Mouse (Mus musculus) midbrain, embryonic 13.5 days (tissue): ENCODE measurements around the gene Scamp4. TPM values are rescaled to one million over a fixed set of nuclear protein-coding genes. Genes with fewer than 3 reads are reported as not detected.

ENCODE experiments used
- ATAC-seq: fragments of 200-750 bp; cut with Nextera tagmentation; 2 replicates; pipeline ENCODE4 v1.8.0; 2017; ENCODE audit warnings: mild to moderate bottlenecking, moderate TSS enrichment, moderate library complexity
- H3K27ac ChIP-seq: fragments of 300-500 bp; sonication (generic); 2 replicates; pipeline ENCODE4 v1.5.1; 2015; ENCODE audit warnings: inconsistent platforms, mild to moderate bottlenecking, moderate library complexity
- H3K27me3 ChIP-seq: fragments of 300-500 bp; sonication (generic); 2 replicates; pipeline ENCODE4 v1.6.1; 2015; ENCODE audit warnings: mild to moderate bottlenecking, inconsistent platforms
- H3K36me3 ChIP-seq: fragments of 300-500 bp; sonication (generic); 2 replicates; pipeline ENCODE4 v1.6.1; 2015; ENCODE audit warnings: mild to moderate bottlenecking, inconsistent platforms
- H3K4me1 ChIP-seq: fragments of 300-500 bp; sonication (generic); replicated peaks from 2 replicates; pipeline ENCODE4 v1.6.1; 2015; ENCODE audit warnings: inconsistent platforms
- H3K4me2 ChIP-seq: fragments of 300-500 bp; sonication (generic); replicated peaks from 2 replicates; pipeline ENCODE4 v1.6.1; 2015; ENCODE audit warnings: moderate library complexity, mild to moderate bottlenecking, inconsistent platforms
- H3K4me3 ChIP-seq: fragments of 300-500 bp; sonication (generic); replicated peaks from 2 replicates; pipeline ENCODE4 v1.5.1; 2015; ENCODE audit warnings: mild to moderate bottlenecking, inconsistent platforms
- H3K9ac ChIP-seq: fragments of 300-500 bp; sonication (generic); replicated peaks from 2 replicates; pipeline ENCODE4 v1.6.1; 2015; ENCODE audit warnings: mild to moderate bottlenecking, inconsistent platforms
- H3K9me3 ChIP-seq: fragments of 300-500 bp; sonication (generic); 2 replicates; pipeline ENCODE4 v1.6.1; 2016; ENCODE audit warnings: mild to moderate bottlenecking, inconsistent platforms
- WGBS: fragments of 180-500 bp; shearing (Covaris S2); methylation state at CpG from one replicate; pipeline ENCODE4 v1.1.7; 2015; 5-methylcytosine and 5-hydroxymethylcytosine counted together
- polyA plus RNA-seq: library from polyadenylated mRNA; unstranded; fragments of >200 nt; fragmentation: Nextera tagmentation; extraction: Ambion mirVana; gene quantifications from 2 replicates; pipeline ENCODE4 v1.2.1, GENCODE M21; 2015

Scamp4 gene
- polyA plus RNA-seq, 1 experiment from 2014 or later, result 60.3 TPM

DNA sequence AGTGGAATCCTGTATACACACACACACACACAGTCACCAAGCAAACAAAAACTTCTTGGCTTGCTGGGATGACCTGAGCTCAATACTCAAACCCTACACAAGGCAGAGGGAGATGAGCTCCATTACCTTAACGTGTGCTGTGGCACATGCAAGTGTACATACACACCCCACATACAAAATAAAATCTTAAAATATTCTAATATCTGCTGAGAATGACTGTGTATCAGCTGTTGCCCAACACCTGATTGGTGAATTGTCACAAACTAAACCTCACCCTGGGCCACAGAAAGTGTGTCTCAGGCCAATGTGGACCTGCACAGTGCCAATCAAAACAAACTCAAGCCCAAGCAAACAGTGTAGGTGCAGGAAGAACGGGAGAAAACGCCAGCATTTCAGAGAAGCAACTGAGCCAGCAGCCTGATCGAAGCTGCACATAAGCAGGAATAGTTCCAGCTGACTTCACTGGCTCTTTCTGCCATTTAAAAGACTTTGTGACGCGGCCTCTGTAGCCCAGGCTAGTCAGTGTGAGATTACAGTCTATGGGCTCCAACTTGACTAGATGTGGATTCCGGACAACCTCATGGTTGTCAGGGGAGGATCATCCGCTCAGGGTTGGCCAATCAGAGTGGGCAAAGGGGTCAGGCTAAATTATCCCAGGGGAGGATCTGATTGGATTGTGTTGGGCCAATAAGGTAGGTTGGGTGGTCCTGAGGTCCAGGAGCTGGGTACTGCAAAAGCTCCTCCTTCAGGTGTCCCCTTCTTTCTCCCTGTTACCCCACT is 17.0 kb downstream of the Scamp4 start:
- ATAC-seq, result no peak
- Histone ChIP-seq H3K4me1 (peaks cover 22% of the 10 kb centered on the region), H3K27ac (no peak overlapping the region), H3K36me3 (peaks cover 18% of the 10 kb centered on the region), H3K4me2 (no peak overlapping the region), H3K9me3 (no peaks in the 10 kb centered on the region), H3K9ac (no peak overlapping the region), H3K27me3 (no peaks in the 10 kb centered on the region), H3K4me3 (no peak overlapping the region)
- 32% methylated on average over 8 of the region's 8 CpGs for WGBS

DNA sequence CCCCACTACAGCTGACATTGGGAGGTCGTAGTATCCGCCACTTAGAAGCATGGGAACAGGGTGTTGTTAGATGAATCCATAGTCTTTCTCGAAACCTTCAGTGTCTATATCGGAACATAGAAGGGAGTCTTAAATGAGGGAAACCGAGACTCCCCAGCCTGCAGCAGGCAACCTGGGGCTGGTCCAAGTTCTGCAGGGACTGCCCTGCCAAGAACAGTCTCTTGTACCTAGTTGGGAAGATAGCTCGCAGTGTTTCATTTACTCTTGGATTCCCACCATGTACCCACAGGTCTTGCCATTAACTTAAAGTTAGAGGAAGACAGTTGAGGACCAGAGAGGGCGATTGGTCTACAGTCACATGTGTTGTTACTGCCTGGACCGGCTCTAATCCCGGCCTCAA is 17.7 kb downstream of the Scamp4 start:
- WGBS, result 89% methylated on average over 9 of the region's 9 CpGs
- Histone ChIP-seq H3K4me3 (no peak overlapping the region), H3K36me3 (peaks cover 11% of the 10 kb centered on the region), H3K9ac (no peak overlapping the region), H3K27ac (no peak overlapping the region), H3K27me3 (no peaks in the 10 kb centered on the region), H3K9me3 (no peaks in the 10 kb centered on the region), H3K4me2 (no peak overlapping the region), H3K4me1 (peaks cover 29% of the 10 kb centered on the region)
- ATAC-seq, result no peak

DNA sequence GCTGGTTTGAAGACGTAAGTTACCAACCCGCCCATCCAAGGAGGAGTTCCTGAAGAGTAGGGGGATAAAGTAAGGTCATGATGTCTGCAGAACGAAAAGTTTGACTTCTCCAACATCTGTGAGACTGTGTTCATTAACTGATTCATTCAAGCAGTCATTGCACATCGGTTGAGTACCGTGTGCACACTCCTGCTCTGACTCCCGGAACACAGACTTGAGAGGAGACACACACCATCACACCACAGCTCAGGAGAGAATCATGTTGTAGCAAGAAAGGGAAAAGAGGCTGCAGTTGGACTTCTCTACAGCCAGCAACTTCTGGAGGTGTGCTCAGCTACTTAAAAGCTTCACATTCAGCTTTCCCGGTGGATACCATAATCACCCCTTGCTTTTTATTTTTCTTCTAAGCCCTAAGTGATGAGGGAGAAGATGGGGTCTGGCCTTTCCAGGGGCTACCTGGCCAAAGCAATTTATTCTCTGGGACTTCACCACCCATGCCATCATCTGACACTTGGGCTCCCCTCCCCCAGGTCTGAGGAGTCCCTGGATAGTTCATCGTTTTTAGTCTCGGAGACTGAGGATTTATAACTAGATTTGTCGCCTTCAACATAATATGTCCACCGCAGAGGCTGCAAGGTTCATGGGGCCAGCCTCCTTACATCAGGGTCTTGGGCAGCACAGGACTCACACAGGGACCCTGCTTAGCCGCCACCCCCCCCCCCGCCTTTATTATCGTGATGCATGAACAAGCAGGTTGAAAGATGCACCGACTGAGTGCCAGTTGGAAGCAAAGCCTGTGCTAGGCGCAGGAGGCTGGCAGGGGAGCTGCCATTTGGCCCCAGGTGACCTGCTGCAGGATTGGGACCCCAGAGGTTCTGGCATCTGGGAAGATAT is 18.4 kb downstream of the Scamp4 start:
- H3K4me1 ChIP-seq, result peaks cover 35% of the 10 kb centered on the region
- peak overlapping the region; percentile 70 for H3K4me2 ChIP-seq
- peaks cover 4% of the 10 kb centered on the region for H3K36me3 ChIP-seq
- peak overlapping the region; percentile 96 for H3K27ac ChIP-seq
- no peaks in the 10 kb centered on the region for H3K9me3 ChIP-seq
- peak overlapping the region; percentile 65 for H3K9ac ChIP-seq
- ATAC-seq, result no peak
- peak overlapping the region; percentile 83 for H3K4me3 ChIP-seq
- 48% methylated on average over 16 of the region's 16 CpGs for WGBS
- H3K27me3 ChIP-seq, result no peaks in the 10 kb centered on the region

DNA sequence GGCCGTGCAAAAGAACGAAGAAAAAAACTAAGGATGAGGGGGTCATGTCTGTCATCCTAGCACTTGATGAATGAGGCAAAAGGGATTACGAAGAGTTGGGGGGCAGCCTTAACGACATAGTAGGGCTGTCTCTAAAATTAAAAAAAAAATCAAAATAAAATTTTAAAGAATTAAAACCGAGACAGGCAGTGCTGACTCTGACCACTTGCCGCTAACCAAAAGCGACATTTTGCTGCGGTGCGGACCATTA is 18.9 kb downstream of the Scamp4 start:
- peak overlapping the region; percentile 70 for H3K4me2 ChIP-seq
- no peak for ATAC-seq
- H3K4me3 ChIP-seq, result peak overlapping the region; percentile 83
- no peaks in the 10 kb centered on the region; the same call in 1 of the 2 replicates for H3K36me3 ChIP-seq
- no peaks in the 10 kb centered on the region for H3K27me3 ChIP-seq
- WGBS, result 4% methylated on average over 9 of the region's 9 CpGs
- H3K9me3 ChIP-seq, result no peaks in the 10 kb centered on the region
- peaks cover 36% of the 10 kb centered on the region for H3K4me1 ChIP-seq
- peak overlapping the region; percentile 65 for H3K9ac ChIP-seq
- H3K27ac ChIP-seq, result peak overlapping the region; percentile 96

- WGBS, result 0% methylated on average over 64 of the region's 64 CpGs
- peak; percentile 96 for ATAC-seq
- Histone ChIP-seq H3K9me3 (no peaks in the 10 kb centered on the region), H3K4me3 (peak overlapping the region; percentile 83), H3K9ac (peak overlapping the region; percentile 92), H3K4me1 (peaks cover 36% of the 10 kb centered on the region), H3K36me3 (no peaks in the 10 kb centered on the region; the same call in 1 of the 2 replicates), H3K4me2 (peak overlapping the region; percentile 70), H3K27me3 (no peaks in the 10 kb centered on the region), H3K27ac (peak overlapping the region; percentile 96)
These were observed 19.4 kb downstream of the Scamp4 start for GRCm38 (mm10) chr10:80621940-80622660.

- H3K36me3 ChIP-seq, result no peaks in the 10 kb centered on the region; the same call in 1 of the 2 replicates
- H3K27me3 ChIP-seq, result no peaks in the 10 kb centered on the region
- H3K9ac ChIP-seq, result peak within 1 kb of the TSS; percentile 92
- ATAC-seq, result peak; percentile 25
- H3K27ac ChIP-seq, result peak within 1 kb of the TSS; percentile 96
- peak within 1 kb of the TSS; percentile 83 for H3K4me3 ChIP-seq
- H3K9me3 ChIP-seq, result no peaks in the 10 kb centered on the region
- H3K4me2 ChIP-seq, result peak within 1 kb of the TSS; percentile 99
- under 1% methylated on average over 83 of the region's 85 CpGs for WGBS
- H3K4me1 ChIP-seq, result peaks cover 43% of the 10 kb centered on the region
These were observed 20.2 kb downstream of the Scamp4 start, which contains the start of gene Csnk1g2 for GRCm38 (mm10) chr10:80622661-80623456. Csnk1g2 (plus strand) TSS chr10:80622838.

- Histone ChIP-seq H3K36me3 (no peaks in the 10 kb centered on the region; the same call in 1 of the 2 replicates), H3K9me3 (no peaks in the 10 kb centered on the region), H3K4me1 (peaks cover 49% of the 10 kb centered on the region), H3K4me2 (peak overlapping the region; percentile 99), H3K9ac (peak overlapping the region; percentile 92), H3K27ac (peak overlapping the region; percentile 86), H3K27me3 (no peaks in the 10 kb centered on the region), H3K4me3 (peak overlapping the region; percentile 83)
- 20% methylated on average over 15 of the region's 15 CpGs for WGBS
- no peak for ATAC-seq
These were observed 21.0 kb downstream of the Scamp4 start for GRCm38 (mm10) chr10:80623457-80624191.

DNA sequence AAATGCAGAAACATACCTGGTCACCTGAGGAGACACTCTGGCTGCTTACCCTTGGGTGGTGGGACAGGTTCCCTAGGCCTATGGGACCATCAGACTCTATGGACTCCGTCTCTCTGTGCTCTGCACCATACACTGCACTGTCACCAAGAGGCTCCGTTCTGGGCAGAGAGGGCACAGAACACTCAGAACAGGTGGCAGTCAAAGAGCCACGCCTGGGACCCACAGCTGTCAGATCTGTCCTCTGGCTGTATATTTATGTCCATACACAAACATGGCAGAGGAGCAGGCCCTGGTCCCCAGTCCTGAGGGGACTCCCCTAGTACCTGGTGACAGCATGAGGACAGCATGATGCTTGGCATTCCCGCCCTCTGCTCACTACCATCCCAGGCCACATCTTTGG is 23.1 kb downstream of the Scamp4 start:
- no peaks in the 10 kb centered on the region for H3K9me3 ChIP-seq
- H3K27me3 ChIP-seq, result no peaks in the 10 kb centered on the region
- no peak for ATAC-seq
- peaks cover 55% of the 10 kb centered on the region for H3K4me1 ChIP-seq
- no peak overlapping the region for H3K4me2 ChIP-seq
- H3K27ac ChIP-seq, result no peak overlapping the region
- no peaks in the 10 kb centered on the region; the same call in 1 of the 2 replicates for H3K36me3 ChIP-seq
- H3K9ac ChIP-seq, result no peak overlapping the region
- 98% methylated on average over 4 of the region's 4 CpGs for WGBS
- H3K4me3 ChIP-seq, result no peak overlapping the region

DNA sequence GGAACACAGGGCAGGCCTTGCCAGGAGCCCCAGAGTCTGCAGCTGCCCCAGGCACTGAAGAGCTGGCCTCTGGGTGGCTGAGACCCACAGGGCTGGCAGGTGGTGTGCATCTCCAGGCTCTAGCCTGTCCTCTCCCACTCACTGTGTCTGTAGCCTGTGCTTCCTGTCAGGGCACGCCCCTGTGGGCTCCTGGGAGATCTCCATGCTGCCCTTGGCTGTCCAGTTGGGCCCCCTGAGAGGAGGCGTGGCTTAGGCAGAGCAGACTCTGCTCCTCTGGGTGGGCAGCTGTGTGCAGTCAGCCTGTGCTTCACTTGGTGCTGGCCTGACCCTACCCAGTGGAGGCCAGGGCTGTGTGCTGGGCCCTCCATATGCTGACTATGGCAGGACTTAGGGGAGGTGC is 25.0 kb downstream of the Scamp4 start:
- Histone ChIP-seq H3K4me2 (no peak overlapping the region), H3K9me3 (no peaks in the 10 kb centered on the region), H3K27me3 (no peaks in the 10 kb centered on the region), H3K27ac (no peak overlapping the region), H3K4me1 (peaks cover 49% of the 10 kb centered on the region), H3K4me3 (no peak overlapping the region), H3K9ac (peak overlapping the region; percentile 41; the same call in 1 of the 2 replicates), H3K36me3 (no peaks in the 10 kb centered on the region; the same call in 1 of the 2 replicates)
- no peak for ATAC-seq
- 53% methylated on average over 2 of the region's 2 CpGs for WGBS

GRCm38 (mm10) chr10:80628925-80629324 is 26.3 kb downstream of the Scamp4 start:
- Histone ChIP-seq H3K27me3 (no peaks in the 10 kb centered on the region), H3K4me3 (no peak overlapping the region), H3K27ac (no peak overlapping the region), H3K4me1 (peaks cover 40% of the 10 kb centered on the region), H3K4me2 (no peak overlapping the region), H3K9me3 (no peaks in the 10 kb centered on the region), H3K36me3 (peaks cover 2% of the 10 kb centered on the region), H3K9ac (peak overlapping the region; percentile 19; the same call in 1 of the 2 replicates)
- 87% methylated on average over 9 of the region's 9 CpGs for WGBS
- ATAC-seq, result no peak

- no peaks in the 10 kb centered on the region for H3K27me3 ChIP-seq
- no peak overlapping the region for H3K9ac ChIP-seq
- no peak overlapping the region for H3K4me2 ChIP-seq
- H3K36me3 ChIP-seq, result peaks cover 65% of the 10 kb centered on the region
- no peak for ATAC-seq
- no peak overlapping the region for H3K4me3 ChIP-seq
- WGBS, result 95% methylated on average over 6 of the region's 6 CpGs
- H3K9me3 ChIP-seq, result no peaks in the 10 kb centered on the region
- no peak overlapping the region for H3K27ac ChIP-seq
- H3K4me1 ChIP-seq, result no peaks in the 10 kb centered on the region
These were observed 32.7 kb downstream of the Scamp4 start for GRCm38 (mm10) chr10:80635345-80635744.
